In genomic region chr12:77537139-77537848, GRCm38 (mm10) we compare ENCODE assay signal across 18 mouse cellular contexts.
DNase-seq lines count a peak whose midpoint lies in the region; ATAC-seq and TF ChIP-seq lines count a peak whose summit lies in the region.
"Had no signal": no experiment of that assay in that cellular context is flagged by ENCODE, and none has a peak within 500 bp of the region (broad histone marks: within the 10 kb centered on the region; RNA-seq: fewer than 3 reads in every experiment).

No protein-coding gene starts in this region.

- H3K36me3 ChIP-seq in forebrain, postnatal 0 days (ENCODE audit: insufficient read depth): no peaks in the 10 kb centered on the region
- H3K36me3 ChIP-seq in forebrain, embryonic 15.5 days: no peaks in the 10 kb centered on the region
- H3K36me3 ChIP-seq: heart, embryonic 10.5 days; kidney, embryonic 15.5 days; limb, embryonic 10.5 days; lung, embryonic 15.5 days; midbrain, embryonic 13.5 days; neural tube, embryonic 13.5 days had no signal

- peak; percentile 84; the same call in 1 of the 2 replicates for ATAC-seq in forebrain, postnatal 0 days
- no peak for ATAC-seq in forebrain, embryonic 15.5 days (replicated peaks)
- ATAC-seq in granulocyte monocyte progenitor cell, adult 5-6 weeks (replicated peaks; ENCODE audit: poor library complexity, severe bottlenecking): peak; percentile 52
- no peak for ATAC-seq in inflammation-experienced regulatory T-cells, adult 6 months
- ATAC-seq: midbrain, embryonic 13.5 days had no signal

- H3K4me1 ChIP-seq in forebrain, postnatal 0 days (ENCODE audit: insufficient read depth): no peaks in the 10 kb centered on the region
- no peaks in the 10 kb centered on the region for H3K4me1 ChIP-seq in forebrain, embryonic 15.5 days
- H3K4me1 ChIP-seq: heart, embryonic 10.5 days; kidney, embryonic 15.5 days; lung, embryonic 15.5 days; midbrain, embryonic 13.5 days had no signal

- no peak overlapping the region for H3K9ac ChIP-seq in forebrain, postnatal 0 days
- no peak overlapping the region for H3K9ac ChIP-seq in forebrain, embryonic 15.5 days (replicated peaks)
- H3K9ac ChIP-seq: hindbrain, embryonic 14.5 days; kidney, embryonic 15.5 days; lung, embryonic 15.5 days; midbrain, embryonic 13.5 days; neural tube, embryonic 13.5 days had no signal

- DNase-seq in forebrain, postnatal 0 days: no peak
- peak; percentile 32 for DNase-seq in testis, postnatal 10 days (ENCODE audit: low spot score)
- DNase-seq in testis, postnatal 14 days (ENCODE audit: low spot score): no peak
- peak; percentile 18 for DNase-seq in thymus, postnatal 4 days
- DNase-seq in right cerebral cortex, postnatal 10 days (ENCODE audit: low spot score in 2 of 2): no peak
- DNase-seq: cerebellum, adult 18-20 months; gastrocnemius, adult 2 months; right cerebral cortex, postnatal 4 days had no signal

- 67% methylated on average over 8 of the region's 8 CpGs for WGBS in forebrain, postnatal 0 days
- 71% methylated on average over 8 of the region's 8 CpGs for WGBS in forebrain, embryonic 15.5 days

- no peaks in the 10 kb centered on the region for H3K9me3 ChIP-seq in forebrain, postnatal 0 days (ENCODE audit: low read length)
- H3K9me3 ChIP-seq in forebrain, embryonic 15.5 days: no peaks in the 10 kb centered on the region
- H3K9me3 ChIP-seq: heart, embryonic 10.5 days; kidney, embryonic 15.5 days; limb, embryonic 10.5 days; lung, embryonic 15.5 days; midbrain, embryonic 13.5 days; neural tube, embryonic 13.5 days had no signal

- TF ChIP-seq CTCF in forebrain, postnatal 0 days (IDR thresholded peaks at IDR 0.05; ENCODE audit: low read depth): no peak

- H3K4me3 ChIP-seq in forebrain, postnatal 0 days (ENCODE audit: low read depth, low read length): no peak overlapping the region
- no peak overlapping the region for H3K4me3 ChIP-seq in forebrain, embryonic 15.5 days
- H3K4me3 ChIP-seq: gastrocnemius, adult 2 months; heart, embryonic 10.5 days; kidney, embryonic 15.5 days; limb, embryonic 10.5 days; lung, embryonic 15.5 days; midbrain, embryonic 13.5 days; neural tube, embryonic 13.5 days had no signal

- H3K4me2 ChIP-seq in forebrain, postnatal 0 days (ENCODE audit: low read depth): no peak overlapping the region
- no peak overlapping the region for H3K4me2 ChIP-seq in forebrain, embryonic 15.5 days (replicated peaks)
- H3K4me2 ChIP-seq: hindbrain, embryonic 14.5 days; kidney, embryonic 15.5 days; lung, embryonic 15.5 days; midbrain, embryonic 13.5 days; neural tube, embryonic 13.5 days had no signal

- H3K27ac ChIP-seq in forebrain, postnatal 0 days (ENCODE audit: low read depth, low read length): no peak overlapping the region
- no peak overlapping the region for H3K27ac ChIP-seq in forebrain, embryonic 15.5 days (replicated peaks)
- H3K27ac ChIP-seq: gastrocnemius, adult 2 months; heart, embryonic 10.5 days; hindbrain, embryonic 14.5 days; kidney, embryonic 15.5 days; limb, embryonic 10.5 days; lung, embryonic 15.5 days; midbrain, embryonic 13.5 days; neural tube, embryonic 13.5 days had no signal

- no peaks in the 10 kb centered on the region for H3K27me3 ChIP-seq in forebrain, postnatal 0 days (ENCODE audit: insufficient read depth, low read length)
- H3K27me3 ChIP-seq in forebrain, embryonic 15.5 days: no peaks in the 10 kb centered on the region
- H3K27me3 ChIP-seq: kidney, embryonic 15.5 days; lung, embryonic 15.5 days; midbrain, embryonic 13.5 days; neural tube, embryonic 13.5 days had no signal

Comparison
In these comparisons a context has a peak if more than half of its experiments do, and no peak if none do; other contexts are left out.
1. ATAC-seq: peak in forebrain, postnatal 0 days (single experiment) and granulocyte monocyte progenitor cell, adult 5-6 weeks (single experiment); none in forebrain, embryonic 15.5 days (single experiment) and inflammation-experienced regulatory T-cells, adult 6 months (single experiment).
2. DNase-seq: peak in testis, postnatal 10 days (single experiment) and thymus, postnatal 4 days (single experiment); none in forebrain, postnatal 0 days (single experiment), testis, postnatal 14 days (single experiment) and right cerebral cortex, postnatal 10 days (0 of 2).